Mouse (Mus musculus) forebrain, postnatal 0 days (tissue): ENCODE data around the gene Slc8b1. TPM values are rescaled to one million over a fixed set of nuclear protein-coding genes. Genes with fewer than 3 reads are reported as not detected.

Source experiments
- ATAC-seq: fragments of 200-750 bp; cut with Nextera tagmentation; 2 replicates; pipeline ENCODE4 v1.8.0; 2017; ENCODE audit warnings: mild to moderate bottlenecking, moderate library complexity
- DNase-seq: peaks from one replicate; pipeline ENCODE4 v3.0.0-alpha.2; 2015
- H3K27ac ChIP-seq: fragments of 300-500 bp; sonication (generic); 2 replicates; pipeline ENCODE4 v1.5.1; 2014; ENCODE audit warnings: low read depth, mild to moderate bottlenecking, antibody characterized with exemption, low read length, moderate library complexity, mixed read lengths
- H3K27me3 ChIP-seq: fragments of 300-500 bp; sonication (generic); 2 replicates; pipeline ENCODE4 v1.6.1; 2014; ENCODE audit warnings: mild to moderate bottlenecking, low read length, mixed read lengths; ENCODE audit not compliant: insufficient read depth
- H3K36me3 ChIP-seq: fragments of 300-500 bp; sonication (generic); 2 replicates; pipeline ENCODE4 v1.6.1; 2014; ENCODE audit warnings: mild to moderate bottlenecking, moderate library complexity; ENCODE audit not compliant: insufficient read depth
- H3K4me1 ChIP-seq: fragments of 300-500 bp; sonication (generic); 2 replicates; pipeline ENCODE4 v1.6.1; 2014; ENCODE audit warnings: antibody characterized with exemption; ENCODE audit not compliant: insufficient read depth
- H3K4me2 ChIP-seq: fragments of 300-500 bp; sonication (generic); 2 replicates; pipeline ENCODE4 v1.6.1; 2014; ENCODE audit warnings: low read depth, mild to moderate bottlenecking, moderate library complexity
- H3K4me3 ChIP-seq: fragments of 300-500 bp; sonication (generic); 2 replicates; pipeline ENCODE4 v1.5.1; 2014; ENCODE audit warnings: low read depth, low read length, mixed read lengths
- H3K9ac ChIP-seq: fragments of 300-500 bp; sonication (generic); 2 replicates; pipeline ENCODE4 v1.6.1; 2014; ENCODE audit warnings: mild to moderate bottlenecking
- H3K9me3 ChIP-seq: fragments of 300-500 bp; sonication (generic); 2 replicates; pipeline ENCODE4 v1.6.1; 2016; ENCODE audit warnings: low read length
- CTCF ChIP-seq: sonication (generic); IDR thresholded peaks from 2 replicates; pipeline ENCODE4 v1.5.1; 2016; ENCODE audit warnings: antibody characterized with exemption, control low read depth, low read depth
- WGBS: fragments of 180-500 bp; shearing (Covaris S2); extraction: QIAGEN DNeasy Blood & Tissue Kit; methylation state at CpG from one replicate; pipeline ENCODE4 v1.1.7; 2014; 5-methylcytosine and 5-hydroxymethylcytosine counted together
- polyA plus RNA-seq: library from polyadenylated mRNA; unstranded; fragments of >200 nt; fragmentation: Nextera tagmentation; extraction: Ambion mirVana; gene quantifications from 2 replicates; pipeline ENCODE4 v1.2.1, GENCODE M21; 2015
- total RNA-seq: library from RNA; depleted of rRNA; stranded (reverse); fragments of >200 nt; gene quantifications from 2 replicates; pipeline ENCODE4 v1.2.3, GENCODE M21; 2014; rRNA removed

Gene Slc8b1
- total RNA-seq (2.5 and 4.9 TPM in 2 replicates), polyA plus RNA-seq (1.6 and 2.0 TPM in 2 replicates)

GRCm38 (mm10) chr5:120510982-120511642, at the start of gene Slc8b1:
Gene Slc8b1 (plus strand): TSS chr5:120511168.
- WGBS, result 1% methylated on average over 36 of the region's 36 CpGs
- DNase-seq (peak; percentile 75), ATAC-seq (peak; percentile 89)
- Histone ChIP-seq H3K4me1 (peaks cover 3% of the 10 kb centered on the region; the same call in 1 of the 2 replicates), H3K9ac (peak within 1 kb of the TSS; percentile 28; the same call in 1 of the 2 replicates), H3K27me3 (peaks cover 10% of the 10 kb centered on the region), H3K4me2 (peak within 1 kb of the TSS; percentile 65), H3K36me3 (no peaks in the 10 kb centered on the region), H3K4me3 (peak within 1 kb of the TSS; percentile 42), H3K9me3 (no peaks in the 10 kb centered on the region), H3K27ac (no peak within 1 kb of the TSS)
- no peak for TF ChIP-seq CTCF

- H3K4me1 ChIP-seq, result no peaks in the 10 kb centered on the region
- no peaks in the 10 kb centered on the region for H3K27me3 ChIP-seq
- H3K9me3 ChIP-seq, result no peaks in the 10 kb centered on the region
- H3K36me3 ChIP-seq, result no peaks in the 10 kb centered on the region
- no peak for TF ChIP-seq CTCF
- H3K4me2 ChIP-seq, result no peak overlapping the region
- DNase-seq (no peak), ATAC-seq (no peak)
- no peak overlapping the region for H3K4me3 ChIP-seq
- 82% methylated on average over 15 of the region's 15 CpGs for WGBS
- H3K27ac ChIP-seq, result no peak overlapping the region
- H3K9ac ChIP-seq, result no peak overlapping the region
These were observed 49.1 kb upstream of the Slc8b1 start for GRCm38 (mm10) chr5:120461902-120462301.

- DNase-seq (no peak), ATAC-seq (no peak)
- Histone ChIP-seq H3K9ac (no peak overlapping the region), H3K9me3 (no peaks in the 10 kb centered on the region), H3K4me2 (no peak overlapping the region), H3K36me3 (no peaks in the 10 kb centered on the region), H3K4me1 (no peaks in the 10 kb centered on the region), H3K4me3 (no peak overlapping the region), H3K27ac (no peak overlapping the region), H3K27me3 (no peaks in the 10 kb centered on the region)
- TF ChIP-seq CTCF, result peak; percentile 69
- WGBS, result 83% methylated on average over 4 of the region's 4 CpGs
These were observed 46.6 kb upstream of the Slc8b1 start for GRCm38 (mm10) chr5:120464321-120464720.

- ATAC-seq (no peak), DNase-seq (no peak)
- TF ChIP-seq CTCF, result peak; percentile 54
- no peaks in the 10 kb centered on the region for H3K36me3 ChIP-seq
- no peaks in the 10 kb centered on the region for H3K9me3 ChIP-seq
- 42% methylated on average over 5 of the region's 5 CpGs for WGBS
- H3K27me3 ChIP-seq, result no peaks in the 10 kb centered on the region
- H3K4me3 ChIP-seq, result no peak overlapping the region
- H3K27ac ChIP-seq, result no peak overlapping the region
- no peaks in the 10 kb centered on the region for H3K4me1 ChIP-seq
- no peak overlapping the region for H3K4me2 ChIP-seq
- no peak overlapping the region for H3K9ac ChIP-seq
These were observed 45.9 kb upstream of the Slc8b1 start for GRCm38 (mm10) chr5:120465062-120465461.

GRCm38 (mm10) chr5:120465860-120466259, 45.1 kb upstream of the Slc8b1 start:
- no peaks in the 10 kb centered on the region for H3K4me1 ChIP-seq
- ATAC-seq, result no peak
- no peak overlapping the region for H3K4me3 ChIP-seq
- H3K27ac ChIP-seq, result no peak overlapping the region
- no peaks in the 10 kb centered on the region for H3K36me3 ChIP-seq
- H3K27me3 ChIP-seq, result no peaks in the 10 kb centered on the region
- TF ChIP-seq CTCF, result no peak
- no peak overlapping the region for H3K9ac ChIP-seq
- no peak overlapping the region for H3K4me2 ChIP-seq
- WGBS, result 58% methylated on average over 6 of the region's 6 CpGs
- no peak for DNase-seq
- no peaks in the 10 kb centered on the region for H3K9me3 ChIP-seq

- no peaks in the 10 kb centered on the region for H3K27me3 ChIP-seq
- H3K4me3 ChIP-seq, result no peak overlapping the region
- WGBS, result 9% methylated on average over 4 of the region's 4 CpGs
- H3K4me2 ChIP-seq, result no peak overlapping the region
- no peaks in the 10 kb centered on the region for H3K4me1 ChIP-seq
- ATAC-seq (no peak), DNase-seq (no peak)
- H3K9me3 ChIP-seq, result no peaks in the 10 kb centered on the region
- TF ChIP-seq CTCF, result peak; percentile 22; the same call in 1 of the 2 replicates
- H3K27ac ChIP-seq, result no peak overlapping the region
- H3K9ac ChIP-seq, result no peak overlapping the region
- H3K36me3 ChIP-seq, result no peaks in the 10 kb centered on the region
These were observed 43.9 kb upstream of the Slc8b1 start for GRCm38 (mm10) chr5:120467026-120467425.

- no peak for DNase-seq
- ATAC-seq, result no peak
- no peaks in the 10 kb centered on the region for H3K36me3 ChIP-seq
- no peak for TF ChIP-seq CTCF
- H3K27me3 ChIP-seq, result no peaks in the 10 kb centered on the region
- H3K4me3 ChIP-seq, result no peak overlapping the region
- H3K4me1 ChIP-seq, result no peaks in the 10 kb centered on the region
- no peak overlapping the region for H3K9ac ChIP-seq
- H3K4me2 ChIP-seq, result no peak overlapping the region
- H3K27ac ChIP-seq, result no peak overlapping the region
- no peaks in the 10 kb centered on the region for H3K9me3 ChIP-seq
- 90% methylated on average over 5 of the region's 5 CpGs for WGBS
These were observed 42.6 kb upstream of the Slc8b1 start for GRCm38 (mm10) chr5:120468336-120468735.
